Mouse (Mus musculus) liver, embryonic 14.5 days (tissue): ENCODE measurements at regions not wholly inside any gene's neighbourhood (a gene's known extent, or its start where the extent isn't known, plus 50 kb on each side); places are given as distances from the start of the nearest gene placed in this dataset.

Experiments used
- ATAC-seq: fragments of 200-750 bp; cut with Nextera tagmentation; 2 replicates; pipeline ENCODE4 v1.8.0; 2017; ENCODE audit warnings: moderate number of reproducible peaks, mild to moderate bottlenecking, moderate library complexity; ENCODE audit not compliant: insufficient read depth
- DNase-seq, 3 experiments: peaks; one replicate each; pipeline ENCODE4 v3.0.0-alpha.2; 2012 to 2013; ENCODE audit warnings: low read depth in 3 of 3, low spot score in 3 of 3
- H3K27ac ChIP-seq: fragments of 300-500 bp; sonication (generic); 2 replicates; pipeline ENCODE4 v1.5.1; 2014; ENCODE audit warnings: moderate library complexity, mild to moderate bottlenecking, control low read depth, inconsistent platforms
- H3K27me3 ChIP-seq: fragments of 300-500 bp; sonication (generic); 2 replicates; pipeline ENCODE4 v1.6.1; 2014; ENCODE audit warnings: mild to moderate bottlenecking, low read length, moderate library complexity; ENCODE audit not compliant: control insufficient read depth, insufficient read depth
- H3K36me3 ChIP-seq: fragments of 300-500 bp; sonication (generic); replicated peaks from 2 replicates; pipeline ENCODE4 v1.6.1; 2014; ENCODE audit warnings: low read depth; ENCODE audit not compliant: control insufficient read depth, insufficient read depth
- H3K4me1 ChIP-seq, 2 experiments: fragments of 200-500 bp in 1 of 2; fragments of 300-500 bp in 1 of 2; sonication (generic) in 1 of 2; replicated peaks; 2 replicates each; pipeline ENCODE4 v1.6.1; 2012 to 2014; ENCODE audit warnings: antibody characterized with exemption in 1 of 2, inconsistent platforms in 1 of 2, low read length in 1 of 2; ENCODE audit not compliant: control insufficient read depth in 2 of 2, insufficient read depth in 2 of 2
- H3K4me2 ChIP-seq: fragments of 300-500 bp; sonication (generic); 2 replicates; pipeline ENCODE4 v1.6.1; 2014; ENCODE audit warnings: low read depth, mild to moderate bottlenecking, control low read depth, moderate library complexity
- H3K4me3 ChIP-seq, 2 experiments: fragments of 200-500 bp in 1 of 2; fragments of 300-500 bp in 1 of 2; sonication (generic) in 1 of 2; 2 replicates each; pipeline ENCODE4 v1.5.1; 2012 to 2014; ENCODE audit warnings: low read depth in 2 of 2, low read length in 2 of 2, mild to moderate bottlenecking in 2 of 2, control low read depth in 1 of 2, inconsistent platforms in 1 of 2, moderate library complexity in 1 of 2; ENCODE audit not compliant: insufficient read depth in 1 of 2
- H3K9ac ChIP-seq: fragments of 300-500 bp; sonication (generic); replicated peaks from 2 replicates; pipeline ENCODE4 v1.6.1; 2014; ENCODE audit warnings: mild to moderate bottlenecking, control low read depth, moderate library complexity
- H3K9me3 ChIP-seq: fragments of 300-500 bp; sonication (generic); 2 replicates; pipeline ENCODE4 v1.6.1; 2016; ENCODE audit warnings: low read length, mixed read lengths; ENCODE audit not compliant: control insufficient read depth
- CTCF ChIP-seq: IDR thresholded peaks from 2 replicates; pipeline ENCODE4 v1.5.1; 2016; ENCODE audit warnings: antibody characterized with exemption, low read depth, control low read depth
- EP300 ChIP-seq: IDR thresholded peaks from 2 replicates; pipeline ENCODE4 v1.6.1; 2016; ENCODE audit warnings: antibody characterized with exemption, low read depth
- WGBS: fragments of 180-500 bp; shearing (Covaris S2); extraction: QIAGEN DNeasy Blood & Tissue Kit; methylation state at CpG from one replicate; pipeline ENCODE4 v1.1.7; 2014; ENCODE audit not compliant: insufficient replicate concordance; 5-methylcytosine and 5-hydroxymethylcytosine counted together

DNA sequence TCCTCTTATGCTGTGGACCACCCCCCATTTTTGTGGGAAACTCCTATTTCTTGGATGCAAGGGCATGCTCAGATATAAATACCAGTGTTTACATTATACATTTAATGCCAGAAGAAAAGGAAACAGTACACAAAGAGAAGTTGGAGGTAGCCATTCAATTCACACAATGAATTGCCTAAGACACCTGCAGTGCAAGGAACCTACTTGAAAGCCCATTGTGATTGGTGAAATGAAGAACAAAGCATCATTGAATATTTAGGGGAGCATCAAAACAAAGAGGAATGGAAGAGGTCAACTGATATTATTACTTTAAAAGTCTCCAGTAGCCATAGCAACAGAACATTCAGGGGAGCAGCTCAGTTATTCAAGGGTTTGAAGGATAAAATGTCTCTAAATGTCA, 193.7 kb upstream of the Kcnj16 start:
- ATAC-seq (no peak), DNase-seq (no peak)
- no peaks in the 10 kb centered on the region for H3K9me3 ChIP-seq
- H3K36me3 ChIP-seq: no peaks in the 10 kb centered on the region
- H3K27me3 ChIP-seq: no peaks in the 10 kb centered on the region
- no peak overlapping the region for H3K4me3 ChIP-seq
- no peak for TF ChIP-seq CTCF
- no peak for TF ChIP-seq EP300
- no peak overlapping the region for H3K9ac ChIP-seq
- no peaks in the 10 kb centered on the region for H3K4me1 ChIP-seq
- no peak overlapping the region for H3K27ac ChIP-seq
- H3K4me2 ChIP-seq: no peak overlapping the region

DNA sequence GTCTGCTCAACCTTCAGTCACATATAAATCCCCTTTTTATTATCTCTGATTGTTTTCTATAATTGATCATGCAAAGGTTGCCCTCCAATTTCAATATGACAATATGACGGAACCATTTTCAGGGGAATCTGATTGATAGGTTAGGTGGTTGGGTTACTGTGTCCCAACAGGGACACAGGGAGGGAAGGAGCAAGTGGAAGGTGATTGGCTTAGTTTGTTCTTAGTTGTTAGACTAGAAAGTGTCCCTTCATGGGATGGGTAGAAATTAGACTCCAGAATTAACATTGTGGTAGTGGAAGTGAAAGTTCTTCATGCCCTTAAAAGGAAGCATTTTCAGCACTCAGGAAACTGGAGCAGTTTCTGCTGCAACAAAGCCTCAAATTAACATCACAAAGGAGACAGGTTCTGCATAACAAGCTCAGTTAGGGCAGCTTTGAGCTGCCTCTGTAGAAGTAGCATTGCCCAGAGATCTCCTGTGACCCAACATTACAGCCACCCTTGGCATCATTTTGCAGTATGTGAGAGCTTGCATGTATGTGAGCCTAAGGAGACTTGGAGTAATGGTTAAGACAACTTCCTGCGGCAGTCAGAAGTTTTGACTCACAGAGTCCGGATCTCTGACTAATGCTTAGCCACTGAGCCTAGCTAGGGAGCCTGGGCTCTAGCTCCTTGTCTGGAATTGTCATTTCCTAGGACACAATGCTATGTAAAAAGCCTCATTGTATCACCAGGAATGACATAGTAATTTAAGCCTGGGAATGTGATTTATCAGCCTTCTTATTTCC, 186.1 kb upstream of the Kcnj16 start:
- Histone ChIP-seq H3K9me3 (no peaks in the 10 kb centered on the region), H3K4me2 (no peak overlapping the region), H3K4me3 (no peak overlapping the region), H3K27ac (no peak overlapping the region), H3K9ac (no peak overlapping the region), H3K4me1 (no peaks in the 10 kb centered on the region; a peak in 1 of 4 replicates), H3K36me3 (no peaks in the 10 kb centered on the region), H3K27me3 (no peaks in the 10 kb centered on the region)
- WGBS: 39% methylated on average over 3 of the region's 3 CpGs
- no peak for DNase-seq
- TF ChIP-seq EP300 (no peak), CTCF (no peak)
- no peak for ATAC-seq

DNA sequence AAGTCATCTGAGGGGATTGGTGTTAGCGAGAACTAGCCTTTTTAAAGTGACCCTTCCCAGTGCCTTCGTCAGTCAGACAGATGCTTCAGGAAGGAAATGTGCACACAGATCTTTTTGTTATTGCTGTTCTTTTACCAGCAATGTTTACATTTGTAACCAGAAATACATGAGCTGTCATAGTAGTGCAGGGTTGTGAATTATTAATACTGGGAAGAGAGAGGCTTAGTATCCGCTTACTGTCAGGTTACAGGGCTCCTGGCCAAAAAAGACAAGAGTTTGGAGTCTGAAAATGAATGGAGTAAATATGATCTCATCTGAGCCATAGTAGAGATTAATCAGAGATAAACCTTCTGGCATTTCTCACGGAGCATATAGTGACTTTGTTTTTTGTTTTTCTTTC, 178.3 kb upstream of the Kcnj16 start:
- no peak overlapping the region for H3K4me2 ChIP-seq
- no peak overlapping the region for H3K4me3 ChIP-seq
- H3K9me3 ChIP-seq: no peaks in the 10 kb centered on the region
- H3K27me3 ChIP-seq: no peaks in the 10 kb centered on the region
- no peak overlapping the region for H3K27ac ChIP-seq
- TF ChIP-seq EP300 (no peak), CTCF (no peak)
- H3K9ac ChIP-seq: no peak overlapping the region
- H3K36me3 ChIP-seq: no peaks in the 10 kb centered on the region
- ATAC-seq: no peak
- no peak for DNase-seq
- WGBS: 55% methylated on average over 4 of the region's 4 CpGs
- H3K4me1 ChIP-seq: no peaks in the 10 kb centered on the region

DNA sequence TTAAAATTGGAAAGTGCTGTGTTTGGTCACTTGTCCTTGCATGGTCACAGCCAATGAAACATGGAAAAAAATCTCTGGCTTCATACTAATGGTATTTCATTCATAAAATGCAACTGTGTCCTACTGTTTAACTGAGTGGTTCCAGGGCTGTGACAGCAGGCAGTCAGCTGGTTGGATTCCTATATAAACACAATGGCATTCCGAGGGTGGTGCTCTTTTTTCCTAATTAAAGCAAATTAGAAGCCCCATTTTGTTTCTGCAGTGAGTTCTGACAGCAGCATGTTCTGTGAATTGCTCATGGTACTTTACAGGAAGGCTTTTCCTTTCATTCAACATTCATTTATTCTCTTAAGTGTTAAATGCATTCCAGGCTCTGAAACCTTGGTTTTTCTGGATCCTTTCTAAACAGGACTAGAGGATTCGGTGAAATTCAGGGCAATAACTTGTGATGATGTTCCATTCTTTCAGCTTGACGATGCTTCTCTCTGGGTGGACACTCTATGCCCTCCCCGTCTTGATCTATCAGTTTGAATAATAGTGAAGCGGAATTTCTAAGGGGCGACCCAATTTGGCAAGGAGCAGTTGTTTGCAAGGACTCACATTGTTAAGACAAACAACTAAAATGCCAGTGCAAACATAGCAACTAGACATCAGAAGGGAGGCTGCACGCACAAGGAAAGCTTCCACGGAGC, 167.8 kb upstream of the Kcnj16 start:
- 53% methylated on average over 8 of the region's 8 CpGs for WGBS
- Histone ChIP-seq H3K9ac (no peak overlapping the region), H3K27me3 (no peaks in the 10 kb centered on the region), H3K4me2 (no peak overlapping the region), H3K27ac (no peak overlapping the region), H3K4me3 (no peak overlapping the region), H3K9me3 (no peaks in the 10 kb centered on the region), H3K36me3 (no peaks in the 10 kb centered on the region), H3K4me1 (no peaks in the 10 kb centered on the region)
- DNase-seq: no peak
- TF ChIP-seq EP300 (no peak), CTCF (no peak)
- ATAC-seq: no peak

DNA sequence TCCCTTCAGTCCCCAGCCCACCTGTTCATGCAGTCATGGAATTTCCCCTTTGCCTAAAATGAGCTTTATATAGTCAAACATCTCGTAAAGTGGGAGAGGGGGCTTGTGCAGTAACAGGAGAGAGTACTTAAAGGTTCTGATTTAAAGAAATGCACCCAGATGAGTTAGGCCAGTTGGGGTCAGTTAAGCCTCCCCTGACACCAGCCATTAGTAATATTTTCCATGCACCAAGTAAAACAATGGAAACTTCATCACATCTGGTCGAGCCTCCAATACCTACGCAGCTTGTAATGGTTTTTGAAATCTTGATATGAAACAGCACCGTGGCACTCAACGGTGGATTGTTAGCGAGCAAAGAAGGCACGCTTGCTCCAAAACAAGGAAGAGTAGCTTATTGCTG, 165.8 kb upstream of the Kcnj16 start:
- H3K36me3 ChIP-seq: no peaks in the 10 kb centered on the region
- no peaks in the 10 kb centered on the region for H3K27me3 ChIP-seq
- H3K4me1 ChIP-seq: no peaks in the 10 kb centered on the region
- H3K9me3 ChIP-seq: no peaks in the 10 kb centered on the region
- H3K27ac ChIP-seq: no peak overlapping the region
- 78% methylated on average over 7 of the region's 7 CpGs for WGBS
- H3K9ac ChIP-seq: no peak overlapping the region
- ATAC-seq (no peak), DNase-seq (no peak)
- TF ChIP-seq EP300 (no peak), CTCF (no peak)
- H3K4me3 ChIP-seq: no peak overlapping the region
- H3K4me2 ChIP-seq: no peak overlapping the region
